Mouse (Mus musculus): Measurements from ENCODE around the gene Olfr530.

Olfr530 gene

DNA sequence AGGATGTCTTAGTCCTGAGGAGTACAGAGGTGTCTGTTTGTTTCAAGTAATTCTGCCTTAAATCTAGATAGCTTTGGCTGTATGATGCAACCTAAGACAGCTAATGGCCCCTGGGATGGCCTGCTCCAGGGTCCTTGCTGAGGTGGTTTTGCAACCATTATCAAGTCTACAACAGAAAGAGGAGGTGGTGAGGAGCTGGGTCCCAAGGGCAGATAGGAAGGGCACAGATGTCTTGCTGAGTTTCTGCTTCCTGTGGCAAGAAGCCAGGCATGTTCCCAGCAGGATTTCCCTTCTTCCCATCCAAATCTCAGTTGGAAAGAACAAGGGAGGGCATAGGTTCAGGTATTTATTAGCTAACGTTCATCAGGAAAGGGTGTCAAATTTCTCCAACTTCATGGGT lies at the start of gene Olfr530:
TSS of gene Olfr530 (minus strand) at position 101 of the 400 bp plus-strand sequence.
- DNase-seq (ENCODE audit: low spot score), result no peak

DNA sequence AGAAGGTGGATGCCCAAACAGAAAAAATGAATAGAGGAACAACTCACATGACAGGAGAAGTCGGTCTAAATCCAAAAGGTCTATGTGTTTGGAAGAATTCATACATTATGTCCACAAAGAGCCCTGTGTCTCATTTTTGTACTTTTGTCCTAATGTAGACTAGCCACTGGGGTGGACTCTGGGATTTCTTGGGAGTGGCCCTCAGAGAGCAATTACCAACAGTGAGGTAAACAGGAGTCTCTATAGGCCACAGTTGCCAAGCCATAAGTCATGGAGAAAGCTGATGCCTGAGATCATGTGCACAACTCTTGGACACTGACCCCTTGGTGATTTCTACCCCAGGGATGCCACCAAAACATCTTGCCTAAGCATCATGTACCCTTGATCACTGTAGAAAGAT lies 45.4 kb upstream of the Olfr530 start, which contains the start of gene Olfr532:
TSS of gene Olfr532 (minus strand) at position 101 of the 400 bp plus-strand sequence.
- DNase-seq (ENCODE audit: low spot score), result no peak

DNA sequence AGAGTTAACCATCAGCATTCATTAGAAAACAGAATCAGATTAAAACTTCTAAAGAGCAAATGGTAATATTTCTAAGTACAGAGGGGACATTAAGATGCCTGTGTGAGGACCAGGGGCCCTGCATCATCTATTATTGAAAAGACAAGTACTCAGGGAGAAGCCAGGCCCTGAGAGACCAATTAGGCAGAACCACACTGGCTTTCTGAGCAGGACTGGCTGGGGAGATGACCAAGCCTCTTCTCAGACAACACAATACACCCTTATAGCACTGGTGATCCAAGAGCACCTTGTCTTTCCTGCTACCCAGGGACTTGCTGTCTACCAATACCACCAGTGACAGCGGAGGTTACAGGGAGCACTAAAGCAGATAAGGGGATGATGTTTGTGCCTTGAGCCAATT lies 26.7 kb upstream of the Olfr530 start, which contains the start of gene Olfr531:
TSS of gene Olfr531 (minus strand) at position 101 of the 400 bp plus-strand sequence.
- no peak for DNase-seq (ENCODE audit: low spot score)

DNA sequence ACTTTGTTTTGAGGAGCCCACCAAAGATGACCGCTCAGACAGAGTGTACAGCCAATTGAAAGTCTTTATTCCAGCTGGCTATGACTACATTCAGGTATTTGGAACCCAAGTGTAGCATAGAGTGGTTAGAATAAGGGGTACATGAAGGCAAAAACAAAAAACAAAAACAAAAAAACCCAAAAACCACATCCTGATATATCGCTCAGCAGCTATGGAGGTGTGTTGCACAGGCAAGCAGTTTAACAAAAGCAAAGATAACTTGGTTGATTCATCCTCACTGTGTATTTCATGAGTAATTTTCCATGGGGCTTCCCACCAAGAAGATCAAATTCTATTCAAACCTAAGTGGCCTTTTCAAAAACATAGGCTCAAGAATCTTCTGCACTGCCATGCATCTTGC lies 780 bp upstream of the Olfr530 start:
- DNase-seq (ENCODE audit: low spot score), result no peak

DNA sequence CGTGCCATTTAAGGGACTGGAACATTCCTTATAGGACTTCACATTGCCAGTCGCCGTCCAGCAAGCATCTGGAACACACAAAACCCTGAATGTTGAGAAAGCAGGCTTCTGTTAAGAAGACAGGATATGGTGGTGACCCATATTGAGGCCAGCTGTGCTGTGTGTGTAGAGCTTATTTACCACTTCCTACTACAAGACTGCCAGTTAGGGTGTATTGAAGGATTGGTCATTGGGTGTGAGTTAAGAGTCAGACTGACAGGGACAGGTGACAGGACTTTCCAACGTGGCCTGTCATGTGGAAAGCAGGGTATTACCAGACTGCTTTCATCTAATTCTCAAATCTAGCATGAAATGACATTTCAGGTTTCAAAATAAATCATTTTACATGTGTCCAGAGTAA lies 1.8 kb downstream of the Olfr530 start:
- DNase-seq (ENCODE audit: low spot score), result no peak

DNA sequence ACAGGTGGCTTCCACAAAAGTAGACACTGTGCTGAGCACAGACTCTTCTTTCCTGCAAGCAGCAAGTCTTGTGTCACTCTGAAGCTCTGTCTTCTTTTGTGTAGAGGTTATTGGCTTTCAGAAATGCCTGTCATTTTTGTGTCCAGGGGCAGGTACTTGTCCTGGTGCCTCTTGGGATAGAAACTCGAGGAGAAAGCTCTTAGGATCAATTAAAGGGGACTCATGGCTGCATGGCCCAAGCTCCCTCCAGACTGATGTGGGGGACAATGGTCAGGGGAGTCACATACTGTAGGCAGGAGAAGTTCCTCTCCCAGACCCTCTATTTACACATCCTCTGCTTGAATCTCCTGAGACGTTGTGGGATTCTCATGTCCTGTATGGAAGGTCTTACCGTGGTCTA lies 14.6 kb downstream of the Olfr530 start, which contains the start of gene Olfr60:
TSS of gene Olfr60 (minus strand) at position 101 of the 400 bp plus-strand sequence.
- DNase-seq (ENCODE audit: low spot score), result no peak

- DNase-seq (ENCODE audit: low spot score), result no peak
Measured at GRCm38 (mm10) chr7:140333717-140334116, 42.4 kb downstream of the Olfr530 start, which contains the start of gene Olfr527. Olfr527 (plus strand) TSS chr7:140334017.

GRCm38 (mm10) chr7:140329766-140330304 lies 46.3 kb downstream of the Olfr530 start:
- no peak for DNase-seq (ENCODE audit: low spot score)

Data from lung, postnatal 25 days (tissue).